Mouse (Mus musculus): ENCODE measurements around the gene Gm9913.

DNA sequence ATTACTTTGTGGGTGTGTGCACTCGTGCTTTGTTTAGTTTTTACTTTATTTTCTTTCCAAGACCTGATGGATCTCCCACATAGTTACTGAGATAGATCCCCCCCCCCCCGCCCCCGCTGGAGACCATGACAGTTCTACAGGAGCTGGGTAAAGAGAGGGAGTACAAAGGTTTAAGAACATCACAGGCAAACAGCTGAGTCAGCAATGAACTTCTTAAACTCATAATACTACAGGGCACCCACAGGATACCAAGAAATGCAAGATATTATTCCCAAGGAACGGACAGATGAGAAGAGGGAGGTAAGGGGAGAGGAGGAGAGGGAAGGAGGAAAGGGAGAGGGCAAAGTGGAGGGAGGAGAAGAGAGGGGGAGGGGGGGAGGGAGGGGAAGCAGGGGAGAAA, 7.7 kb downstream of the Gm9913 start:
- TF ChIP-seq POLR2A (IDR thresholded peaks at IDR 0.05; ENCODE audit: insufficient read depth, low read depth, low read length): no peak
- no peak for TF ChIP-seq CTCF (IDR thresholded peaks at IDR 0.05; ENCODE audit: insufficient read depth, low read depth, low read length)
